Mouse (Mus musculus) hindbrain, embryonic 11.5 days (tissue): Measurements from ENCODE around the gene Rala. TPM values are rescaled to one million over a fixed set of nuclear protein-coding genes. Genes with fewer than 3 reads are reported as not detected.
"Not testable (repeated sequence)": the region's sequence is repeated elsewhere in the genome, so short reads cannot be mapped to it uniquely, and the experiment has no call there.

ENCODE experiments used
- ATAC-seq: fragments of 200-750 bp; cut with Nextera tagmentation; 2 replicates; pipeline ENCODE4 v1.8.0; 2017; ENCODE audit warnings: mild to moderate bottlenecking, moderate TSS enrichment, moderate library complexity; ENCODE audit not compliant: low FRiP score
- DNase-seq: peaks from one replicate; pipeline ENCODE4 v3.0.0-alpha.2; 2015; ENCODE audit warnings: low spot score
- H3K27ac ChIP-seq: fragments of 300-500 bp; sonication (generic); 2 replicates; pipeline ENCODE4 v1.5.1; 2014; ENCODE audit warnings: mild to moderate bottlenecking, low read depth, low read length
- H3K27me3 ChIP-seq: fragments of 300-500 bp; sonication (generic); 2 replicates; pipeline ENCODE4 v1.6.1; 2014; ENCODE audit warnings: mild to moderate bottlenecking, low read length, moderate library complexity, mixed read lengths; ENCODE audit not compliant: control insufficient read depth, insufficient read depth
- H3K36me3 ChIP-seq: fragments of 300-500 bp; sonication (generic); 2 replicates; pipeline ENCODE4 v1.6.1; 2014; ENCODE audit warnings: mild to moderate bottlenecking, low read length, moderate library complexity, mixed read lengths; ENCODE audit not compliant: control insufficient read depth, insufficient read depth
- H3K4me1 ChIP-seq: fragments of 300-500 bp; sonication (generic); replicated peaks from 2 replicates; pipeline ENCODE4 v1.6.1; 2014; ENCODE audit warnings: low read length, mixed read lengths; ENCODE audit not compliant: control insufficient read depth, insufficient read depth
- H3K4me2 ChIP-seq: fragments of 300-500 bp; sonication (generic); replicated peaks from 2 replicates; pipeline ENCODE4 v1.6.1; 2014; ENCODE audit warnings: mild to moderate bottlenecking, low read depth, low read length
- H3K4me3 ChIP-seq: fragments of 300-500 bp; sonication (generic); 2 replicates; pipeline ENCODE4 v1.5.1; 2014; ENCODE audit warnings: low read depth, low read length
- H3K9ac ChIP-seq: fragments of 300-500 bp; sonication (generic); 2 replicates; pipeline ENCODE4 v1.6.1; 2014; ENCODE audit warnings: low read depth, low read length
- H3K9me3 ChIP-seq: fragments of 300-500 bp; sonication (generic); 2 replicates; pipeline ENCODE4 v1.6.1; 2016; ENCODE audit warnings: low read length; ENCODE audit not compliant: control insufficient read depth
- WGBS: fragments of 180-500 bp; shearing (Covaris S2); extraction: QIAGEN DNeasy Blood & Tissue Kit; methylation state at CpG from one replicate; pipeline ENCODE4 v1.1.7; 2014; 5-methylcytosine and 5-hydroxymethylcytosine counted together
- polyA plus RNA-seq: library from polyadenylated mRNA; unstranded; fragments of >200 nt; fragmentation: Nextera tagmentation; extraction: Ambion mirVana; gene quantifications from 2 replicates; pipeline ENCODE4 v1.2.1, GENCODE M21; 2014

The Rala gene
- polyA plus RNA-seq, 1 experiment from 2014 or later = 156 TPM

- H3K27ac ChIP-seq = no peak overlapping the region
Measured at GRCm38 (mm10) chr13:17975457-17975856, 31.4 kb upstream of the Rala start.

GRCm38 (mm10) chr13:17974734-17975133, 30.7 kb upstream of the Rala start:
- 92% methylated on average over 9 of the region's 9 CpGs for WGBS
- Histone ChIP-seq H3K9me3 (no peaks in the 10 kb centered on the region), H3K27me3 (no peaks in the 10 kb centered on the region), H3K4me3 (no peak overlapping the region), H3K4me2 (no peak overlapping the region), H3K9ac (no peak overlapping the region), H3K4me1 (no peaks in the 10 kb centered on the region), H3K27ac (no peak overlapping the region), H3K36me3 (no peaks in the 10 kb centered on the region)
- ATAC-seq (no peak), DNase-seq (no peak)

More at GRCm38 (mm10) chr13:17975457-17975856, 31.4 kb upstream of the Rala start:
- H3K9ac ChIP-seq = no peak overlapping the region
- ATAC-seq (no peak), DNase-seq (no peak)
- no peak overlapping the region for H3K4me2 ChIP-seq
- H3K4me3 ChIP-seq = no peak overlapping the region
- no peaks in the 10 kb centered on the region for H3K4me1 ChIP-seq
- H3K9me3 ChIP-seq = no peaks in the 10 kb centered on the region
- H3K36me3 ChIP-seq = no peaks in the 10 kb centered on the region
- WGBS = 88% methylated on average over 1 of the region's 1 CpGs
- no peaks in the 10 kb centered on the region for H3K27me3 ChIP-seq

GRCm38 (mm10) chr13:17960613-17961012, 16.6 kb upstream of the Rala start:
- no peak for ATAC-seq
- 84% methylated on average over 7 of the region's 7 CpGs for WGBS

GRCm38 (mm10) chr13:17954282-17954681, 10.2 kb upstream of the Rala start:
- no peak overlapping the region for H3K4me3 ChIP-seq
- no peak for ATAC-seq
- no peak for DNase-seq
- H3K27ac ChIP-seq = no peak overlapping the region
- no peak overlapping the region for H3K9ac ChIP-seq
- no peaks in the 10 kb centered on the region for H3K27me3 ChIP-seq
- H3K9me3 ChIP-seq = no peaks in the 10 kb centered on the region
- 73% methylated on average over 1 of the region's 1 CpGs for WGBS
- H3K36me3 ChIP-seq = no peaks in the 10 kb centered on the region
- H3K4me2 ChIP-seq = no peak overlapping the region
- no peaks in the 10 kb centered on the region for H3K4me1 ChIP-seq

More at GRCm38 (mm10) chr13:17960613-17961012, 16.6 kb upstream of the Rala start:
- H3K4me2 ChIP-seq = no peak overlapping the region
- H3K4me1 ChIP-seq = no peaks in the 10 kb centered on the region
- no peaks in the 10 kb centered on the region for H3K27me3 ChIP-seq
- H3K36me3 ChIP-seq = no peaks in the 10 kb centered on the region
- DNase-seq = no peak
- H3K27ac ChIP-seq = no peak overlapping the region
- no peaks in the 10 kb centered on the region for H3K9me3 ChIP-seq
- H3K4me3 ChIP-seq = no peak overlapping the region
- H3K9ac ChIP-seq = no peak overlapping the region

GRCm38 (mm10) chr13:17950581-17950980, 6.5 kb upstream of the Rala start:
- 95% methylated on average over 8 of the region's 8 CpGs for WGBS
- DNase-seq, H3K4me1 ChIP-seq, H3K9me3 ChIP-seq, ATAC-seq, H3K9ac ChIP-seq, H3K4me2 ChIP-seq, H3K36me3 ChIP-seq, H3K4me3 ChIP-seq, H3K27ac ChIP-seq, H3K27me3 ChIP-seq: not testable (repeated sequence)

GRCm38 (mm10) chr13:17949555-17949954, 5.5 kb upstream of the Rala start:
- Histone ChIP-seq H3K36me3 (no peaks in the 10 kb centered on the region), H3K4me3 (no peak overlapping the region), H3K9ac (no peak overlapping the region), H3K4me2 (no peak overlapping the region), H3K27me3 (no peaks in the 10 kb centered on the region), H3K27ac (no peak overlapping the region), H3K9me3 (no peaks in the 10 kb centered on the region), H3K4me1 (no peaks in the 10 kb centered on the region)
- DNase-seq (no peak), ATAC-seq (no peak)
- 74% methylated on average over 18 of the region's 18 CpGs for WGBS

GRCm38 (mm10) chr13:17943306-17944077, 547 bp downstream of the Rala start:
- peak overlapping the region; percentile 94 for H3K9ac ChIP-seq
- no peaks in the 10 kb centered on the region for H3K36me3 ChIP-seq
- DNase-seq (no peak), ATAC-seq (peak; percentile 82)
- H3K9me3 ChIP-seq = no peaks in the 10 kb centered on the region
- H3K27ac ChIP-seq = peak overlapping the region; percentile 92
- no peaks in the 10 kb centered on the region for H3K27me3 ChIP-seq
- 0 out of 2 replicates have a peak, but pooled peaks cover 2% of the 10 kb centered on the region for H3K4me1 ChIP-seq
- WGBS = 1% methylated on average over 32 of the region's 70 CpGs
- H3K4me2 ChIP-seq = peak overlapping the region; percentile 46
- peak overlapping the region; percentile 95 for H3K4me3 ChIP-seq

GRCm38 (mm10) chr13:17942338-17942737, 1.7 kb downstream of the Rala start:
- H3K4me1 ChIP-seq = 0 out of 2 replicates have a peak, but pooled peaks cover 2% of the 10 kb centered on the region
- H3K36me3 ChIP-seq = no peaks in the 10 kb centered on the region
- H3K27me3 ChIP-seq = no peaks in the 10 kb centered on the region
- H3K4me3 ChIP-seq = no peak overlapping the region
- H3K9ac ChIP-seq = no peak overlapping the region
- no peak overlapping the region for H3K4me2 ChIP-seq
- no peaks in the 10 kb centered on the region for H3K9me3 ChIP-seq
- no peak overlapping the region for H3K27ac ChIP-seq
- 76% methylated on average over 6 of the region's 6 CpGs for WGBS
- no peak for DNase-seq
- ATAC-seq = no peak

GRCm38 (mm10) chr13:17907309-17907708, 36.7 kb downstream of the Rala start:
- Histone ChIP-seq H3K36me3 (no peaks in the 10 kb centered on the region), H3K4me2 (no peak overlapping the region), H3K4me3 (no peak overlapping the region), H3K9ac (no peak overlapping the region), H3K27ac (no peak overlapping the region), H3K9me3 (no peaks in the 10 kb centered on the region), H3K4me1 (no peaks in the 10 kb centered on the region), H3K27me3 (no peaks in the 10 kb centered on the region)
- WGBS = 89% methylated on average over 1 of the region's 1 CpGs
- DNase-seq (no peak), ATAC-seq (no peak)
